Mouse (Mus musculus): ENCODE data around the gene Sorcs3. TPM values are rescaled to one million over a fixed set of nuclear protein-coding genes. Genes with fewer than 3 reads are reported as not detected.

Gene Sorcs3
- polyA plus RNA-seq, 3 experiments from 2014 or later, result 0.16 TPM; not detected in 2

- no peak for ATAC-seq
These were observed 185.7 kb downstream of the Sorcs3 start for GRCm38 (mm10) chr19:48391551-48391950.

- no peak for ATAC-seq
These were observed 199.1 kb downstream of the Sorcs3 start for GRCm38 (mm10) chr19:48404774-48405495.

- ATAC-seq, result no peak
These were observed 202.4 kb downstream of the Sorcs3 start for GRCm38 (mm10) chr19:48408221-48408620.

GRCm38 (mm10) chr19:48411332-48411731 is 205.5 kb downstream of the Sorcs3 start:
- no peak for ATAC-seq

GRCm38 (mm10) chr19:48413836-48414235 is 208.0 kb downstream of the Sorcs3 start:
- ATAC-seq, result no peak

- no peak for ATAC-seq
These were observed 212.5 kb downstream of the Sorcs3 start for GRCm38 (mm10) chr19:48418356-48418755.

GRCm38 (mm10) chr19:48429263-48429662 is 223.4 kb downstream of the Sorcs3 start:
- no peak for ATAC-seq

GRCm38 (mm10) chr19:48429755-48430154 is 223.9 kb downstream of the Sorcs3 start:
- ATAC-seq, result no peak

GRCm38 (mm10) chr19:48430328-48430727 is 224.5 kb downstream of the Sorcs3 start:
- ATAC-seq, result no peak

- ATAC-seq, result no peak
These were observed 232.6 kb downstream of the Sorcs3 start for GRCm38 (mm10) chr19:48438450-48438849.

GRCm38 (mm10) chr19:48461141-48461540 is 255.3 kb downstream of the Sorcs3 start:
- ATAC-seq, result no peak

GRCm38 (mm10) chr19:48462426-48462825 is 256.6 kb downstream of the Sorcs3 start:
- ATAC-seq, result no peak

- ATAC-seq, result no peak
These were observed 257.7 kb downstream of the Sorcs3 start for GRCm38 (mm10) chr19:48463494-48463893.

GRCm38 (mm10) chr19:48467471-48467870 is 261.6 kb downstream of the Sorcs3 start:
- no peak for ATAC-seq

- ATAC-seq, result no peak
These were observed 264.1 kb downstream of the Sorcs3 start for GRCm38 (mm10) chr19:48469791-48470410.

GRCm38 (mm10) chr19:48471927-48472326 is 266.1 kb downstream of the Sorcs3 start:
- ATAC-seq, result no peak

- no peak for ATAC-seq
These were observed 270.1 kb downstream of the Sorcs3 start for GRCm38 (mm10) chr19:48475784-48476410.

- no peak for ATAC-seq
These were observed 273.0 kb downstream of the Sorcs3 start for GRCm38 (mm10) chr19:48478864-48479263.

GRCm38 (mm10) chr19:48482946-48483345 is 277.1 kb downstream of the Sorcs3 start:
- no peak for ATAC-seq

- no peak for ATAC-seq
These were observed 285.3 kb downstream of the Sorcs3 start for GRCm38 (mm10) chr19:48491111-48491510.

- ATAC-seq, result no peak
These were observed 298.2 kb downstream of the Sorcs3 start for GRCm38 (mm10) chr19:48503896-48504620.

- ATAC-seq, result no peak
These were observed 318.0 kb downstream of the Sorcs3 start for GRCm38 (mm10) chr19:48523803-48524202.
